Mouse (Mus musculus) heart, adult 2 months (tissue): Measurements from ENCODE around the gene 2010109A12Rik.

Source experiments
- CTCF ChIP-seq: fragments of 200-600 bp; IDR thresholded peaks from 2 replicates; pipeline ENCODE4 v1.8.1; 2022; ENCODE audit warnings: antibody characterized with exemption, mild to moderate bottlenecking, moderate library complexity
- EP300 ChIP-seq: fragments of 200-500 bp; IDR thresholded peaks from 2 replicates; pipeline ENCODE4 v1.6.1; 2011; ENCODE audit warnings: low read depth, low read length, control low read depth; ENCODE audit not compliant: insufficient read depth

DNA sequence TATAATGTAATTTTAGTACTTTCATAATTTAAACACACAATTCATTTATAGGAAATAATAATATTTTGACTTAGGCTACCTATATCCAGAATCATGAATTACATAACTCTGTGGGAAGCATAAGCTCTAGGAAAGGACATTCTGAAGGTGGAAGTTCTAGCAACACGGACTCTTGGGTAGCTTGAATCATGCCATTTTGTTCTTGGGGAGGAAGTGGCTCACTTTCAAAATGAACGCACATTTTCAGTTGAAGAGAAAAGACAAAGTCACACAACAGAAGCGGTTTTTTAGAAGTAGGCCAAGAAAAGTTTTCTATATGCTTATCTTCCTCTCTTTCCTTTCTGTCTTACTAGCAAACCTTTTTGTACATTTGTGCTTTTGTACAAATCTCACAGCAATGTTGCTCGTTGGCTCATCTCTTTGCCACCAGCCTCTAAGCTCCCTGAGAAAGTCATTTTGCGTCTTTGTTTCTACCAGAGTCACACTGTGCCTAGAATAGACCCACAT is 49.5 kb downstream of the 2010109A12Rik start:
- TF ChIP-seq CTCF, result no peak
- no peak for TF ChIP-seq EP300
